Mouse (Mus musculus): ENCODE data around the gene Ptch2. TPM values are rescaled to one million over a fixed set of nuclear protein-coding genes. Genes with fewer than 3 reads are reported as not detected.

Gene Ptch2
- total RNA-seq, 2 experiments from 2014 or later = 0.08 to 0.30 TPM

- ATAC-seq (replicated peaks; ENCODE audit: poor library complexity) = peak; percentile 29
These were observed 30.9 kb downstream of the Ptch2 start, which contains the start of gene Tctex1d4 for GRCm38 (mm10) chr4:117126675-117127290. Gene Tctex1d4 (plus strand): TSS chr4:117126794.

GRCm38 (mm10) chr4:117127991-117128686, 32.3 kb downstream of the Ptch2 start:
- no peak for ATAC-seq (replicated peaks; ENCODE audit: poor library complexity)

- ATAC-seq (replicated peaks; ENCODE audit: poor library complexity) = no peak
These were observed 34.9 kb downstream of the Ptch2 start for GRCm38 (mm10) chr4:117130790-117131189.

- no peak for ATAC-seq (replicated peaks; ENCODE audit: poor library complexity)
These were observed 35.3 kb downstream of the Ptch2 start for GRCm38 (mm10) chr4:117131198-117131597.

GRCm38 (mm10) chr4:117131890-117132793, 36.3 kb downstream of the Ptch2 start:
- ATAC-seq (replicated peaks; ENCODE audit: poor library complexity) = no peak

- ATAC-seq (replicated peaks; ENCODE audit: poor library complexity) = no peak
These were observed 36.9 kb downstream of the Ptch2 start for GRCm38 (mm10) chr4:117132794-117133143.

- ATAC-seq (replicated peaks; ENCODE audit: poor library complexity) = peak; percentile 10; the same call in 1 of the 2 replicates
These were observed 37.5 kb downstream of the Ptch2 start for GRCm38 (mm10) chr4:117133366-117133796.

GRCm38 (mm10) chr4:117133817-117134600, 38.1 kb downstream of the Ptch2 start, which contains the start of gene Plk3:
Gene Plk3 (minus strand): TSS chr4:117133963.
- ATAC-seq (replicated peaks; ENCODE audit: poor library complexity) = peak; percentile 93

GRCm38 (mm10) chr4:117134601-117134995, 38.7 kb downstream of the Ptch2 start:
- ATAC-seq (replicated peaks; ENCODE audit: poor library complexity) = no peak

GRCm38 (mm10) chr4:117136034-117136433, 40.2 kb downstream of the Ptch2 start:
- peak; percentile 30; the same call in 1 of the 2 replicates for ATAC-seq (replicated peaks; ENCODE audit: poor library complexity)

GRCm38 (mm10) chr4:117138295-117139216, 42.7 kb downstream of the Ptch2 start:
- ATAC-seq (replicated peaks; ENCODE audit: poor library complexity) = no peak

- peak; percentile 67 for ATAC-seq (replicated peaks; ENCODE audit: poor library complexity)
These were observed 43.3 kb downstream of the Ptch2 start for GRCm38 (mm10) chr4:117139217-117139612.

GRCm38 (mm10) chr4:117140613-117141012, 44.7 kb downstream of the Ptch2 start:
- no peak for ATAC-seq (replicated peaks; ENCODE audit: poor library complexity)

- ATAC-seq (replicated peaks; ENCODE audit: poor library complexity) = no peak
These were observed 47.1 kb downstream of the Ptch2 start for GRCm38 (mm10) chr4:117143023-117143422.

GRCm38 (mm10) chr4:117145248-117145647, 49.4 kb downstream of the Ptch2 start:
- no peak for ATAC-seq (replicated peaks; ENCODE audit: poor library complexity)

- ATAC-seq (replicated peaks; ENCODE audit: poor library complexity) = peak; percentile 82
These were observed 50.3 kb downstream of the Ptch2 start for GRCm38 (mm10) chr4:117146176-117146575.

- no peak for ATAC-seq (replicated peaks; ENCODE audit: poor library complexity)
These were observed 52.3 kb downstream of the Ptch2 start for GRCm38 (mm10) chr4:117148047-117148713.

- ATAC-seq (replicated peaks; ENCODE audit: poor library complexity) = no peak
These were observed 52.9 kb downstream of the Ptch2 start for GRCm38 (mm10) chr4:117148815-117149214.
